Mouse (Mus musculus) G1E (cell line): Measurements from ENCODE around the gene Selenok. TPM values are rescaled to one million over a fixed set of nuclear protein-coding genes. Genes with fewer than 3 reads are reported as not detected.

Experiments used
- ATAC-seq: 2 replicates; pipeline ENCODE4 v1.8.0; 2016; ENCODE audit warnings: mild to moderate bottlenecking; ENCODE audit not compliant: insufficient number of reproducible peaks, poor library complexity, low FRiP score, severe bottlenecking; ENCODE audit errors: extremely low read depth
- DNase-seq: peaks from one replicate; pipeline ENCODE4 v3.0.0; 2012; ENCODE audit warnings: low spot score
- H3K27me3 ChIP-seq: 2 replicates; pipeline ENCODE4 v1.6.1; 2012; ENCODE audit warnings: mild to moderate bottlenecking, low read length, inconsistent platforms; ENCODE audit not compliant: insufficient read depth
- H3K36me3 ChIP-seq: replicated peaks from 2 replicates; pipeline ENCODE3; 2012; ENCODE audit warnings: mild to moderate bottlenecking, inconsistent platforms
- H3K4me1 ChIP-seq: 2 replicates; pipeline ENCODE4 v1.6.1; 2012; ENCODE audit warnings: low read depth, low read length, inconsistent platforms, mixed read lengths; ENCODE audit not compliant: insufficient read depth
- H3K4me3 ChIP-seq: 2 replicates; pipeline ENCODE4 v1.5.1; 2012; ENCODE audit warnings: low read depth, mild to moderate bottlenecking, inconsistent platforms, low read length, moderate library complexity, mixed read lengths
- H3K9me3 ChIP-seq: replicated peaks from 2 replicates; pipeline ENCODE4 v1.6.1; 2012; ENCODE audit warnings: inconsistent platforms
- CTCF ChIP-seq: IDR thresholded peaks from 2 replicates; pipeline ENCODE4 v1.5.1; 2012; ENCODE audit warnings: low read depth, low read length, inconsistent platforms, mixed read lengths
- GATA1 ChIP-seq: IDR thresholded peaks from 2 replicates; pipeline ENCODE4 v1.6.1; 2012; ENCODE audit warnings: borderline replicate concordance, low read length, inconsistent platforms, mixed read lengths
- GATA2 ChIP-seq: IDR thresholded peaks from 2 replicates; pipeline ENCODE4 v1.6.1; 2012; ENCODE audit warnings: low read depth, low read length, inconsistent platforms, borderline replicate concordance
- POLR2AphosphoS5 ChIP-seq: IDR thresholded peaks from 2 replicates; pipeline ENCODE4 v1.6.1; 2012; ENCODE audit warnings: low read depth, low read length, inconsistent platforms; ENCODE audit not compliant: insufficient replicate concordance
- TAL1 ChIP-seq: conservative IDR thresholded peaks from 2 replicates; pipeline ENCODE4 v1.6.1; 2012; ENCODE audit warnings: low read depth, low read length, inconsistent platforms, mixed read lengths
- polyA plus RNA-seq: library from polyadenylated mRNA; stranded (reverse); fragments of >175 nt; gene quantifications from 2 replicates; pipeline ENCODE4 v1.2.3, GENCODE M21; 2012
- total RNA-seq, 2 experiments: library from RNA; stranded (forward) in 1 of 2; stranded (reverse) in 1 of 2; fragments of 200-1000 nt in 1 of 2; fragments of >200 nt in 1 of 2; fragmentation: Nextera tagmentation in 1 of 2; gene quantifications; 2 replicates each; pipeline ENCODE4 v1.2.3; 2014 to 2017

Gene Selenok
- total and polyA plus RNA-seq, 3 experiments = 6.2 to 312 (median 49.4) TPM

DNA sequence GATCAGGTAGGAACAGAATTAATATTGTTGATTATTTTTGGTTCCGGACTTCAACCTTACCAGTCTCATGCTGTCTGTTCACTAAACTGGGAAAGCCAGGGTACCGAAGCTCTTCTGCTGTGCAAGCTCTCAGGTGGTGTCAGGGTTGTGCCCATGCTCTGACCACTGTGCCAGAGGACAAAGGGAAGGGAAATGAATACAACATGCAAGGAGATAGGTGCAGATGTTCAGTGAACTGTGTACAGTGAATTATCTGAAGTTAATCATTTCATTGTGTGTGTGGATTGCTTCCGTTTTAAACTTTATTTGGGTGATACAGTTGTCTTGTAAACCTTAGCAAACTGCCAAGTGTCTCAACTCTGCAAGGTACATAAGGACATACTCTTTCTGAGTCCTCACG, 20.2 kb downstream of the Selenok start:
- no peaks in the 10 kb centered on the region for H3K4me1 ChIP-seq
- no peaks in the 10 kb centered on the region for H3K27me3 ChIP-seq
- H3K36me3 ChIP-seq = peaks cover 100% of the 10 kb centered on the region
- H3K9me3 ChIP-seq = no peaks in the 10 kb centered on the region
- no peak for TF ChIP-seq CTCF
- TF ChIP-seq TAL1 = no peak
- DNase-seq (no peak), ATAC-seq (no peak)
- no peak overlapping the region for H3K4me3 ChIP-seq

DNA sequence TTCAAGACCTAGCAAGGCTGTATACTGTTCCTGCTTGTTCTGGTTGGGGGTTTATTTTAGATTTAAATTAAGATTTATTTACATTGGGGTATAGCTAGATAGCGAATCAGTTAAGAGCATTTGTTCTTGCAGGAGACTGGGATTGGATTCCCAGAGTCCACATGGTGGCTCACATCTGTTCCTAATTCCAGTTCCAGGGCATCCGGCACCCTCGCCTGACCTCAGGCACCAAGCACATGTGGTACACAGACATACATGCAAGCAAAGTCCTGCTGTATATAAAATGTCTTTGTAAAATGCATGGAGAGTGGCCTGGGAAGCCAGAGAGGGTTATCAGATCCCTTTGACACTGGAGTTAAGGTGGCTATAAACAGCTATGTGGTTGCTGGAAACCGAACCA, 26.9 kb downstream of the Selenok start:
- no peaks in the 10 kb centered on the region for H3K27me3 ChIP-seq
- H3K4me3 ChIP-seq = no peak overlapping the region
- peaks cover 2% of the 10 kb centered on the region for H3K4me1 ChIP-seq
- H3K9me3 ChIP-seq = no peaks in the 10 kb centered on the region
- TF ChIP-seq TAL1 (no peak), GATA1 (no peak), CTCF (no peak), POLR2AphosphoS5 (no peak), GATA2 (no peak)
- peaks cover 87% of the 10 kb centered on the region for H3K36me3 ChIP-seq
- DNase-seq (no peak), ATAC-seq (no peak)

GRCm38 (mm10) chr14:29996000-29996751, 28.1 kb downstream of the Selenok start:
- no peak for DNase-seq

DNA sequence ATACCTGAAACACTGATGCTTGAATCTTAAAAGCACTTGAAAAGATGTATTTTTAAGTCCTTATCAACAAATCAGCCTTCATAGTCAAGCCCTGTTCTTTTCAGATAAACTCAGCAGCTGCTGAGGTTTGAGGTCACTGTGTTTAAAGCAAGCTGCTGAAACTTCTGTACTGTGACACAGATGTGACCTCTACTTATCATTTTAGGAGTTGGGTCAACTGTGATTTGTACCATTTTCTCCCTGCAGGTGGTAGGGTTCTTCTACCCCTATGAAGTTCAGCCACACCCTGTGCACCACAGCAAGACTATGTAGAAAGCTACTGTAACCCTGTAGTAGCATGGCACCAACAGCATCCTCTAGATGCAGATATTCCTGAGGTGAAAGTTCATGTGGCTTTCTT, 29.2 kb downstream of the Selenok start:
- H3K4me3 ChIP-seq = no peak overlapping the region
- peaks cover 2% of the 10 kb centered on the region for H3K4me1 ChIP-seq
- no peaks in the 10 kb centered on the region for H3K27me3 ChIP-seq
- H3K9me3 ChIP-seq = no peaks in the 10 kb centered on the region
- no peak for ATAC-seq
- no peak for DNase-seq
- TF ChIP-seq POLR2AphosphoS5 (no peak), GATA2 (no peak), GATA1 (no peak), TAL1 (no peak), CTCF (no peak)
- peaks cover 64% of the 10 kb centered on the region for H3K36me3 ChIP-seq

More at GRCm38 (mm10) chr14:29996000-29996751, 28.1 kb downstream of the Selenok start:
- TF ChIP-seq CTCF (no peak), POLR2AphosphoS5 (no peak), TAL1 (no peak), GATA2 (no peak), GATA1 (no peak)
- no peaks in the 10 kb centered on the region for H3K27me3 ChIP-seq
- ATAC-seq = no peak
- no peaks in the 10 kb centered on the region for H3K9me3 ChIP-seq
- no peak overlapping the region for H3K4me3 ChIP-seq
- H3K4me1 ChIP-seq = peaks cover 2% of the 10 kb centered on the region
- H3K36me3 ChIP-seq = peaks cover 75% of the 10 kb centered on the region

DNA sequence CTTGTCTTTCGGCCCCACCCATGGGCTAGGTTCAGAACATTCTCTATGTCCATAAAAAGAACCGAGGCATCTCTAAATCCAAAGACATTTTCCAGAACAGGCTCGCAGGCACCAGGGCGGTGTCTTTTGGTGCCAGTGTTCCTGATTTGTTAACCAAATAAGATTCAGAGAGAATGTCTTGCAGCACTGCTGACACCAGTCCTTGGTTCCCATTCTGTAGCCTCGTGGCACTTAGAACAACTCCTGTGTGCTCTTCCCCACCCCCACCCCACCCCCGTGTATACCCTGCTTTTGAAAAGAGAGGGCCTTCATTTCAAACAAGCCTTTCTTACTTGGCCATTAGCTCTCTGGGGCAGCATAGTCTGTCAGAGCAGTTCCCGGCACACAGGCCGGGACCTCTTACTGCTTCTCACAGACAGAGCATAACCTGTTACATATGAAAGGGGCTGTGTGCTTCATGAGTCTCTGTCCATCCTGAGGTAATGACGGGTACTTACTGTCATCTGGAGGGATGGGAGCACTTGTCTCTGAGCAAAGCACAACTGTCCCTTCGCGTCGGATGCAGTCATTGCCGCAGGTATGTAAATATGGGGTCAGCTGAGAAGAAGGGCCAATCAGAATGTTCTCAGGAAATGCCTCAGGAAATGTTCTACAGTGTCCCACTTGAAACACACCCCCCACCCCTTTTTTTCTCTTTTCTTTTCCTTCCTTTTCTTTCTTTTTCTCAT, 30.8 kb downstream of the Selenok start:
- DNase-seq (no peak), ATAC-seq (no peak)
- Histone ChIP-seq H3K36me3 (peaks cover 48% of the 10 kb centered on the region), H3K4me1 (peaks cover 2% of the 10 kb centered on the region), H3K4me3 (no peak overlapping the region), H3K27me3 (peaks cover 3% of the 10 kb centered on the region; the same call in 1 of the 2 replicates), H3K9me3 (no peaks in the 10 kb centered on the region)
- TF ChIP-seq TAL1 (no peak), GATA2 (no peak), CTCF (no peak), POLR2AphosphoS5 (no peak), GATA1 (no peak)

- ATAC-seq (no peak), DNase-seq (no peak)
- peaks cover 2% of the 10 kb centered on the region for H3K4me1 ChIP-seq
- H3K9me3 ChIP-seq = no peaks in the 10 kb centered on the region
- H3K4me3 ChIP-seq = no peak overlapping the region
- H3K36me3 ChIP-seq = peaks cover 43% of the 10 kb centered on the region
- TF ChIP-seq CTCF = no peak
- TF ChIP-seq POLR2AphosphoS5 = no peak
- TF ChIP-seq GATA2 = no peak
- no peak for TF ChIP-seq GATA1
- no peak for TF ChIP-seq TAL1
- H3K27me3 ChIP-seq = peaks cover 3% of the 10 kb centered on the region; the same call in 1 of the 2 replicates
Measured at GRCm38 (mm10) chr14:29999475-29999811, 31.3 kb downstream of the Selenok start.
